Mouse (Mus musculus) hematopoietic multipotent progenitor cell, adult 10-12 weeks (in vitro differentiated cells): Measurements from ENCODE around the gene Gm10945. TPM values are rescaled to one million over a fixed set of nuclear protein-coding genes. Genes with fewer than 3 reads are reported as not detected.

ENCODE experiments used
- polyA plus RNA-seq: library from polyadenylated mRNA; stranded (reverse); fragments of >175 nt; gene quantifications from 2 replicates; pipeline ENCODE4 v1.2.3, GENCODE M21; 2012; ENCODE audit warnings: low replicate concordance

Gene Gm10945
- polyA plus RNA-seq: not detected in 2 replicates

GRCm38 (mm10) chr10:6761287-6761811, at the start of gene Gm10945:
TSS of gene Gm10945 (minus strand) at chr10:6761761.

GRCm38 (mm10) chr10:6758206-6758605, 3.4 kb downstream of the Gm10945 start, which contains the start of gene Oprm1:
TSS of gene Oprm1 (plus strand) at chr10:6758506.

Other genes starting within 250 kb of the Gm10945 start
- gene Oprm1, start 3.3 kb downstream of the Gm10945 start, polyA plus RNA-seq: not detected in 2 replicates